Mouse (Mus musculus) intestine, postnatal 0 days (tissue): ENCODE results near the gene Camk1d. TPM values are rescaled to one million over a fixed set of nuclear protein-coding genes. Genes with fewer than 3 reads are reported as not detected.

Source experiments
- ATAC-seq: fragments of 200-750 bp; cut with Nextera tagmentation; 2 replicates; pipeline ENCODE4 v1.8.0; 2017; ENCODE audit warnings: mild to moderate bottlenecking, moderate TSS enrichment, moderate library complexity
- H3K27ac ChIP-seq: fragments of 300-500 bp; sonication (generic); 2 replicates; pipeline ENCODE4 v1.5.1; 2014; ENCODE audit warnings: mild to moderate bottlenecking, low read depth, low read length, moderate library complexity
- H3K27me3 ChIP-seq: fragments of 300-500 bp; sonication (generic); replicated peaks from 2 replicates; pipeline ENCODE4 v1.6.1; 2014; ENCODE audit warnings: low read length, mixed read lengths; ENCODE audit not compliant: control insufficient read depth, insufficient read depth
- H3K36me3 ChIP-seq: fragments of 300-500 bp; sonication (generic); 2 replicates; pipeline ENCODE4 v1.6.1; 2014; ENCODE audit warnings: mild to moderate bottlenecking, moderate library complexity; ENCODE audit not compliant: control insufficient read depth, insufficient read depth
- H3K4me1 ChIP-seq: fragments of 300-500 bp; sonication (generic); replicated peaks from 2 replicates; pipeline ENCODE4 v1.6.1; 2014; ENCODE audit warnings: antibody characterized with exemption, low read length, mixed read lengths; ENCODE audit not compliant: control insufficient read depth, insufficient read depth
- H3K4me2 ChIP-seq: fragments of 300-500 bp; sonication (generic); replicated peaks from 2 replicates; pipeline ENCODE4 v1.6.1; 2014; ENCODE audit warnings: low read depth, mild to moderate bottlenecking, moderate library complexity
- H3K4me3 ChIP-seq: fragments of 300-500 bp; sonication (generic); 2 replicates; pipeline ENCODE4 v1.5.1; 2014; ENCODE audit warnings: low read depth, low read length
- H3K9ac ChIP-seq: fragments of 300-500 bp; sonication (generic); 2 replicates; pipeline ENCODE4 v1.6.1; 2014; ENCODE audit warnings: mild to moderate bottlenecking, low read depth, low read length
- H3K9me3 ChIP-seq: fragments of 300-500 bp; sonication (generic); 2 replicates; pipeline ENCODE4 v1.6.1; 2016; ENCODE audit warnings: mixed run types; ENCODE audit not compliant: control insufficient read depth
- CTCF ChIP-seq: sonication (generic); IDR thresholded peaks from 2 replicates; pipeline ENCODE4 v1.5.1; 2016; ENCODE audit warnings: low read depth, mild to moderate bottlenecking, control low read depth, antibody characterized with exemption, moderate library complexity
- WGBS: fragments of 180-500 bp; shearing (Covaris S2); extraction: QIAGEN DNeasy Blood & Tissue Kit; methylation state at CpG from one replicate; pipeline ENCODE4 v1.1.7; 2014; 5-methylcytosine and 5-hydroxymethylcytosine counted together
- polyA plus RNA-seq: library from polyadenylated mRNA; unstranded; fragments of >200 nt; fragmentation: Nextera tagmentation; extraction: Ambion mirVana; gene quantifications from 2 replicates; pipeline ENCODE4 v1.2.1, GENCODE M21; 2015

Gene Camk1d
- polyA plus RNA-seq, 1 experiment from 2014 or later: 11.3 TPM

GRCm38 (mm10) chr2:5437690-5438089 is 276.6 kb downstream of the Camk1d start:
- Histone ChIP-seq H3K9ac (no peak overlapping the region), H3K27me3 (no peaks in the 10 kb centered on the region), H3K4me1 (no peaks in the 10 kb centered on the region; the same call in 1 of the 2 replicates), H3K36me3 (no peaks in the 10 kb centered on the region), H3K4me2 (no peak overlapping the region), H3K27ac (no peak overlapping the region), H3K4me3 (no peak overlapping the region), H3K9me3 (no peaks in the 10 kb centered on the region)
- ATAC-seq: no peak; the same call in 1 of the 2 replicates
- TF ChIP-seq CTCF: no peak
- 24% methylated on average over 2 of the region's 2 CpGs for WGBS

GRCm38 (mm10) chr2:5435587-5436253 is 278.6 kb downstream of the Camk1d start:
- Histone ChIP-seq H3K9ac (no peak overlapping the region), H3K4me1 (no peaks in the 10 kb centered on the region; the same call in 1 of the 2 replicates), H3K27me3 (no peaks in the 10 kb centered on the region), H3K4me3 (no peak overlapping the region), H3K36me3 (no peaks in the 10 kb centered on the region), H3K4me2 (no peak overlapping the region), H3K9me3 (no peaks in the 10 kb centered on the region), H3K27ac (no peak overlapping the region)
- 75% methylated on average over 16 of the region's 16 CpGs for WGBS
- no peak for TF ChIP-seq CTCF
- ATAC-seq: no peak

- no peaks in the 10 kb centered on the region for H3K4me1 ChIP-seq
These were observed 283.0 kb downstream of the Camk1d start for GRCm38 (mm10) chr2:5431309-5431708.

GRCm38 (mm10) chr2:5429921-5430320 is 284.4 kb downstream of the Camk1d start:
- Histone ChIP-seq H3K27me3 (no peaks in the 10 kb centered on the region), H3K27ac (no peak overlapping the region), H3K4me1 (no peaks in the 10 kb centered on the region), H3K9ac (no peak overlapping the region), H3K4me2 (no peak overlapping the region), H3K9me3 (no peaks in the 10 kb centered on the region), H3K36me3 (no peaks in the 10 kb centered on the region), H3K4me3 (no peak overlapping the region)
- WGBS: 76% methylated on average over 8 of the region's 8 CpGs
- no peak for TF ChIP-seq CTCF
- ATAC-seq: no peak

More at GRCm38 (mm10) chr2:5431309-5431708, 283.0 kb downstream of the Camk1d start:
- Histone ChIP-seq H3K27ac (no peak overlapping the region), H3K4me2 (no peak overlapping the region), H3K36me3 (no peaks in the 10 kb centered on the region), H3K9ac (no peak overlapping the region), H3K27me3 (no peaks in the 10 kb centered on the region), H3K4me3 (no peak overlapping the region), H3K9me3 (no peaks in the 10 kb centered on the region)
- TF ChIP-seq CTCF: peak; percentile 77
- ATAC-seq: no peak
- WGBS: 61% methylated on average over 2 of the region's 2 CpGs

- no peak overlapping the region for H3K4me3 ChIP-seq
- no peak overlapping the region for H3K9ac ChIP-seq
- ATAC-seq: no peak
- H3K27ac ChIP-seq: no peak overlapping the region
- no peaks in the 10 kb centered on the region for H3K4me1 ChIP-seq
- 22% methylated on average over 2 of the region's 2 CpGs for WGBS
- H3K36me3 ChIP-seq: no peaks in the 10 kb centered on the region
- no peaks in the 10 kb centered on the region for H3K9me3 ChIP-seq
- H3K27me3 ChIP-seq: no peaks in the 10 kb centered on the region
- no peak for TF ChIP-seq CTCF
- H3K4me2 ChIP-seq: no peak overlapping the region
These were observed 288.2 kb downstream of the Camk1d start for GRCm38 (mm10) chr2:5426110-5426509.

GRCm38 (mm10) chr2:5425612-5426011 is 288.7 kb downstream of the Camk1d start:
- H3K27me3 ChIP-seq: no peaks in the 10 kb centered on the region
- no peaks in the 10 kb centered on the region for H3K4me1 ChIP-seq
- no peak for TF ChIP-seq CTCF
- ATAC-seq: peak; percentile 67
- H3K36me3 ChIP-seq: no peaks in the 10 kb centered on the region
- 49% methylated on average over 3 of the region's 3 CpGs for WGBS
- no peak overlapping the region for H3K9ac ChIP-seq
- H3K4me3 ChIP-seq: no peak overlapping the region
- no peak overlapping the region for H3K27ac ChIP-seq
- no peak overlapping the region for H3K4me2 ChIP-seq
- no peaks in the 10 kb centered on the region for H3K9me3 ChIP-seq
